ENCODE assay signal across 9 mouse cellular contexts in the genomic region with DNA sequence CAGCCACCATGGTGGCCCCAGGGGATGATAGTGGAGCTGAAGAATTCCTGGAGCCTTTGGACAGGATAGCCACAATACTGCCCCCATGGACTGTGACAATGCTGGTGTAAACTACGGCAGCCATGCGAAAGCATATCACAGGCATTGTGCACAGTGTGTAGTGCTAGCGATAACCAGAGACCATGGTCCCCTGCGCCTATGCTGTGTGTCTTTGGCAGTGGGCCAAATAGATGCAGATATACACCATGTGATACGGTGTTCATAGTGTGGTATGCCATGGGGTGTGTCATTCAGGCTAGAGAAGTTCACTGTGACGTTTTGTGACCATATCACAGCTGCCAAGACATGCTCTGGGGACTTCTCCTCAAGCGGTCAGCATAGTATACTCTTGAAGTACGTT.
DNase-seq lines count a peak whose midpoint lies in the region; ATAC-seq lines count a peak whose summit lies in the region.
"Had no signal": no experiment of that assay in that cellular context is flagged by ENCODE, and none has a peak within 500 bp of the region (broad histone marks: within the 10 kb centered on the region; RNA-seq: fewer than 3 reads in every experiment).

No protein-coding gene starts in this region.

- peak; percentile 88 for ATAC-seq in heart, embryonic 12.5 days (ENCODE audit: insufficient number of reproducible peaks, low FRiP score)
- ATAC-seq in megakaryocyte, adult 5-6 weeks (ENCODE audit: poor library complexity, severe bottlenecking) = no peak
- peak; percentile 96 for ATAC-seq in intestine, embryonic 16.5 days
- ATAC-seq in stomach, embryonic 15.5 days (ENCODE audit: insufficient read depth, low FRiP score, low read depth) = peak; percentile 82

- H3K9me3 ChIP-seq in heart, embryonic 12.5 days (replicated peaks) = peaks cover 3% of the 10 kb centered on the region; the same call in 1 of the 2 replicates
- H3K9me3 ChIP-seq in megakaryocyte, embryonic 14.5 days = 0 out of 2 replicates have a peak, but pooled peaks cover 7% of the 10 kb centered on the region
- no peaks in the 10 kb centered on the region for H3K9me3 ChIP-seq in intestine, embryonic 16.5 days (ENCODE audit: control insufficient read depth, low read length)
- H3K9me3 ChIP-seq in stomach, embryonic 15.5 days = no peaks in the 10 kb centered on the region

- H3K27ac ChIP-seq in heart, embryonic 12.5 days (ENCODE audit: poor library complexity, severe bottlenecking) = peak overlapping the region; percentile 64
- peak overlapping the region; percentile 11; the same call in 1 of the 2 replicates for H3K27ac ChIP-seq in intestine, embryonic 16.5 days (ENCODE audit: low read length)
- no peak overlapping the region for H3K27ac ChIP-seq in stomach, embryonic 15.5 days

- DNase-seq in heart, postnatal 25 days (ENCODE audit: low spot score) = no peak
- no peak for DNase-seq in frontal cortex, postnatal 36 days (ENCODE audit: low spot score in 2 of 2)
- no peak for DNase-seq in layer of hippocampus, postnatal 10 days (ENCODE audit: low spot score in 2 of 2)
- DNase-seq: cerebellum, postnatal 10 days had no signal

- H3K9ac ChIP-seq in heart, embryonic 12.5 days = no peak overlapping the region
- H3K9ac ChIP-seq in intestine, embryonic 16.5 days (ENCODE audit: low read depth, low read length) = no peak overlapping the region
- H3K9ac ChIP-seq in stomach, embryonic 15.5 days = no peak overlapping the region

- intact Hi-C loops in heart, postnatal 25 days (cut with DNase I) = loop anchor here (5.0 kb wide), 1 partner anchor 77 kb away; no protein-coding TSS in a partner anchor

- 25% methylated on average over 8 of the region's 8 CpGs for WGBS in heart, embryonic 12.5 days
- 49% methylated on average over 8 of the region's 8 CpGs for WGBS in intestine, embryonic 16.5 days
- 54% methylated on average over 8 of the region's 8 CpGs for WGBS in stomach, embryonic 15.5 days

- H3K4me3 ChIP-seq in heart, embryonic 12.5 days = no peak overlapping the region
- H3K4me3 ChIP-seq in megakaryocyte, embryonic 14.5 days (replicated peaks) = peak overlapping the region; percentile 4
- H3K4me3 ChIP-seq in intestine, embryonic 16.5 days (ENCODE audit: low read length) = no peak overlapping the region
- no peak overlapping the region for H3K4me3 ChIP-seq in stomach, embryonic 15.5 days (replicated peaks)

- peaks cover 51% of the 10 kb centered on the region for H3K4me1 ChIP-seq in heart, embryonic 12.5 days (replicated peaks)
- peaks cover 9% of the 10 kb centered on the region for H3K4me1 ChIP-seq in megakaryocyte, embryonic 14.5 days
- peaks cover 26% of the 10 kb centered on the region for H3K4me1 ChIP-seq in intestine, embryonic 16.5 days (ENCODE audit: control insufficient read depth, insufficient read depth, low read length)
- peaks cover 10% of the 10 kb centered on the region; the same call in 1 of the 2 replicates for H3K4me1 ChIP-seq in stomach, embryonic 15.5 days

- H3K4me2 ChIP-seq in heart, embryonic 12.5 days = peak overlapping the region; percentile 25
- no peak overlapping the region for H3K4me2 ChIP-seq in intestine, embryonic 16.5 days (ENCODE audit: low read depth, low read length)
- no peak overlapping the region for H3K4me2 ChIP-seq in stomach, embryonic 15.5 days

- no peaks in the 10 kb centered on the region for H3K27me3 ChIP-seq in heart, embryonic 12.5 days (replicated peaks)
- H3K27me3 ChIP-seq in megakaryocyte, embryonic 14.5 days (replicated peaks) = peaks cover 6% of the 10 kb centered on the region
- no peaks in the 10 kb centered on the region for H3K27me3 ChIP-seq in intestine, embryonic 16.5 days (replicated peaks; ENCODE audit: control insufficient read depth, insufficient read depth, low read length)
- no peaks in the 10 kb centered on the region for H3K27me3 ChIP-seq in stomach, embryonic 15.5 days (replicated peaks)

- H3K36me3 ChIP-seq in heart, embryonic 12.5 days = peaks cover 10% of the 10 kb centered on the region
- no peaks in the 10 kb centered on the region for H3K36me3 ChIP-seq in megakaryocyte, embryonic 14.5 days (replicated peaks; ENCODE audit: low read length)
- H3K36me3 ChIP-seq in intestine, embryonic 16.5 days (ENCODE audit: control insufficient read depth, insufficient read depth, low read length) = no peaks in the 10 kb centered on the region
- no peaks in the 10 kb centered on the region for H3K36me3 ChIP-seq in stomach, embryonic 15.5 days
